Mouse (Mus musculus) small intestine, adult 2 months (tissue): ENCODE measurements around the gene Gm21812.
"Not testable (repeated sequence)": the region's sequence is repeated elsewhere in the genome, so short reads cannot be mapped to it uniquely, and the experiment has no call there.

Source experiments
- CTCF ChIP-seq: fragments of 200-500 bp; IDR thresholded peaks from 2 replicates; pipeline ENCODE4 v1.5.1; 2012; ENCODE audit warnings: low read depth, mild to moderate bottlenecking, control low read depth, inconsistent platforms, low read length, moderate library complexity, mixed read lengths; ENCODE audit not compliant: insufficient replicate concordance, insufficient read length; ENCODE audit errors: extremely low read depth
- POLR2A ChIP-seq: fragments of 200-500 bp; IDR thresholded peaks from 2 replicates; pipeline ENCODE4 v1.6.1; 2012; ENCODE audit warnings: low read depth, mild to moderate bottlenecking, control low read depth, inconsistent platforms, low read length, moderate library complexity

DNA sequence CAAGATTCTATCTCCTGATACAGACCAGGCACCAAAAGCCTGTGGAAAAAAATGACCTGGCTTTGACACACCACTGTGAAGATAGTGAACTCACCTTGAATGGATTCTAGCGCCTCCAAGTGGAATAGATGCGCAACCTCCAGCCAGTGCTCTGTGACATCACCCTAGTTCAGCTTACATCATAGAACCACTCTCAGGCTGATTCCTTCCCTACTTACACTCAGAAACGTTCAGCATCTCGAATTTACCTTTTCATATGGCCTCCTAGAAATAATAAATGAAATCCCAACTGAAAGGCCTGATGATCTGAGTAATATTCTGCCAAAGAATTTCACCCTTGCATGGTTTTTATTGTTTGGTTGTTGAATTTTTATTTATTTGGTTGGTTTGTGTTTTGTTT lies at the start of gene Gm21812:
- not testable (repeated sequence) for TF ChIP-seq POLR2A, CTCF
